Mouse (Mus musculus) hindbrain, postnatal 0 days (tissue): ENCODE measurements around the gene Zfp787. TPM values are rescaled to one million over a fixed set of nuclear protein-coding genes. Genes with fewer than 3 reads are reported as not detected.
"Not testable (repeated sequence)": the region's sequence is repeated elsewhere in the genome, so short reads cannot be mapped to it uniquely, and the experiment has no call there.

ENCODE experiments used
- ATAC-seq: fragments of 200-750 bp; cut with Nextera tagmentation; 2 replicates; pipeline ENCODE4 v1.8.0; 2017; ENCODE audit warnings: mild to moderate bottlenecking, moderate TSS enrichment, moderate library complexity
- DNase-seq: peaks from one replicate; pipeline ENCODE4 v3.0.0-alpha.2; 2015; ENCODE audit warnings: low spot score
- H3K27ac ChIP-seq: fragments of 300-500 bp; sonication (generic); 2 replicates; pipeline ENCODE4 v1.5.1; 2014; ENCODE audit warnings: mild to moderate bottlenecking
- H3K27me3 ChIP-seq: fragments of 300-500 bp; sonication (generic); 2 replicates; pipeline ENCODE4 v1.6.1; 2014; ENCODE audit warnings: low read length, mixed read lengths; ENCODE audit not compliant: insufficient read depth
- H3K36me3 ChIP-seq: fragments of 300-500 bp; sonication (generic); 2 replicates; pipeline ENCODE4 v1.6.1; 2014; ENCODE audit warnings: low read length, mixed read lengths; ENCODE audit not compliant: insufficient read depth
- H3K4me1 ChIP-seq: fragments of 300-500 bp; sonication (generic); 2 replicates; pipeline ENCODE4 v1.6.1; 2014; ENCODE audit warnings: antibody characterized with exemption, low read length, mixed read lengths; ENCODE audit not compliant: insufficient read depth
- H3K4me2 ChIP-seq: fragments of 300-500 bp; sonication (generic); 2 replicates; pipeline ENCODE4 v1.6.1; 2014; ENCODE audit warnings: low read depth, mild to moderate bottlenecking, low read length, moderate library complexity, mixed read lengths
- H3K4me3 ChIP-seq: fragments of 300-500 bp; sonication (generic); 2 replicates; pipeline ENCODE4 v1.5.1; 2014; ENCODE audit warnings: low read length
- H3K9ac ChIP-seq: fragments of 300-500 bp; sonication (generic); replicated peaks from 2 replicates; pipeline ENCODE4 v1.6.1; 2014; ENCODE audit warnings: mild to moderate bottlenecking, low read length, moderate library complexity, mixed read lengths
- H3K9me3 ChIP-seq: fragments of 300-500 bp; sonication (generic); 2 replicates; pipeline ENCODE4 v1.6.1; 2016; ENCODE audit warnings: low read length, mixed read lengths
- CTCF ChIP-seq: IDR thresholded peaks from 2 replicates; pipeline ENCODE4 v1.5.1; 2016; ENCODE audit warnings: antibody characterized with exemption, control low read depth, low read depth
- WGBS: fragments of 180-500 bp; shearing (Covaris S2); extraction: QIAGEN DNeasy Blood & Tissue Kit; methylation state at CpG from one replicate; pipeline ENCODE4 v1.1.7; 2014; 5-methylcytosine and 5-hydroxymethylcytosine counted together
- polyA plus RNA-seq: library from polyadenylated mRNA; unstranded; fragments of >200 nt; fragmentation: Nextera tagmentation; extraction: Ambion mirVana; gene quantifications from 2 replicates; pipeline ENCODE4 v1.2.1, GENCODE M21; 2015
- total RNA-seq: library from RNA; depleted of rRNA; stranded (reverse); fragments of >200 nt; gene quantifications from 2 replicates; pipeline ENCODE4 v1.2.3, GENCODE M21; 2014; rRNA removed

Gene Zfp787
- total and polyA plus RNA-seq, 2 experiments from 2014 or later: 61.4 to 71.0 TPM

DNA sequence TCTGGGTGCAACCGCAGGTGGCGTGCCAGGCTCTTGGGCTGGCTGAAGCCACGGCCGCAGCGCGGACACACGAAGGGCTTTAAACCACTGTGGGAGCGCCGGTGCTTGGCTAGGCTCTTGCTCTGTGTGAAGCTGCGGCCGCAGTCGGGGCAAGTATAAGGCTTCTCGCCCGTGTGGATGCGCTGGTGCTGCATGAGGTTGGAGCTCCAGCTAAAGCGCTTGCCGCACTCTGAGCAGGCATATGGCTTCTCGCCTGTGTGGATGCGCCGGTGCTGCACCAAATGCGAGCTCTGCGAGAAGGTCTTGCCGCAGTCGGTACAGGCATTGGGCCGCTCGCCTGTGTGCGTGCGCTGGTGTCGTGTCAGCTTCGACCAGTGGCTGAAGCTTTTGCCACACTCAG is 23.2 kb downstream of the Zfp787 start:
- no peak for TF ChIP-seq CTCF
- H3K27me3 ChIP-seq: no peaks in the 10 kb centered on the region
- no peak overlapping the region for H3K27ac ChIP-seq
- H3K4me1 ChIP-seq: no peaks in the 10 kb centered on the region
- WGBS: 86% methylated on average over 30 of the region's 30 CpGs
- no peak overlapping the region for H3K4me2 ChIP-seq
- no peak for DNase-seq
- no peak for ATAC-seq
- H3K9ac ChIP-seq: no peak overlapping the region
- peaks cover 17% of the 10 kb centered on the region for H3K36me3 ChIP-seq
- H3K4me3 ChIP-seq: no peak overlapping the region
- H3K9me3 ChIP-seq: peaks cover 11% of the 10 kb centered on the region

DNA sequence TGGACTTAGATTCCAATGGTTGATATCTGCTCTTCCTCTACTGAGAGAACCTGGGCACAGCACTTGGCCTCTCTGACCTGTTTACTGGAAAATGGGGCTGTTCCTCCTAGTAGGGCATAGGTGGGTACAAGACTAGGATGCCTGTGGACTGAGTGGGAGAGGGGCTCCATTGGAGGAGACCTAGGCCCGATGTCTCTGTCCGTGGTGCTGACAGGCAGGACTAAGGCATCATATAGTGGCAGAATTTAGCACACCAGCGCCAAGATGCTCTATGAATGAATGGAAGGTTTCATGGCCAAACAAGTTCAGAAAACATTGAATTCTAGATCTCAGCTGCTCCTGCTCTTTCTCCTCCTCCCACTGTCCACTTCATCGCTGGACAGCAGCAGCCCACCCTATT is 25.5 kb downstream of the Zfp787 start:
- H3K36me3 ChIP-seq: peaks cover 17% of the 10 kb centered on the region
- ATAC-seq: no peak
- 52% methylated on average over 4 of the region's 4 CpGs for WGBS

DNA sequence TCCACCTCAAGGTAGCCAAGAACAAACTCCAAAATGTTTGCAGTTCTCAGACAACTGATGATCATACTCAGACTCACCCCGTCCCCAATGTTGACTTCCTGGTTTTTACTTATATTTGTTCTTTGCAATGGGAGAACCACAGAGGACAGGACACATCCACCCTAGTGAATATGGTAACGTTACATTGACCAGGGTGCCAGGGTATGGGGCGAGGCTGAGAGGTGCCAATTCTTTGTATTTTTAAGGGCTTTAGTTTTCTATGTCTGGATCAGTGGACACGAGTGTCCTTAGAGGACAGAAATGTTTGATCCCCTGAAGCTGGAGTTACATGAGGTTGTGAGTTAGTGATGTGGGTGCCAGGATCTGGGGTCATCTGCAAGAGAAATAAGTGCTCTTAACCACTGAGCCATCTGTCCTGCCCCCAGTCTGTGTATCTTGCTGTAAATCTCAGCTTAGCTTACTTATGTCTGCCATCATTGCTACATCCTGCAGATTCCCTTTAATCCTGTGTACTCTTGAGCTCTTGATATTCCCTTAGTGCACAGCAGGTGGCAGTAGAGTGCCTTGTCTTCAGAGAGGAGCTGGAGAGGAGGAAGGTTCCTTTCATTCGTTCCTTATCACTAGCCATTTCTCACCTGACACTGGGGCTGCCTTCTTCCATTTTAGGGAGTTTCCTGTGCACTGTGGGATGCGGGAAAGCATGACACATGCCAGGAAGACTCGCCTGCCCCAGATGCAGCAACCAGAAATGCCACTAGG is 28.9 kb downstream of the Zfp787 start:
- Histone ChIP-seq H3K9me3 (no peaks in the 10 kb centered on the region), H3K4me3 (no peak overlapping the region), H3K9ac (no peak overlapping the region), H3K27me3 (no peaks in the 10 kb centered on the region), H3K4me2 (no peak overlapping the region), H3K27ac (peak overlapping the region; percentile 62), H3K4me1 (no peaks in the 10 kb centered on the region), H3K36me3 (no peaks in the 10 kb centered on the region)
- ATAC-seq: peak; percentile 79
- TF ChIP-seq CTCF: peak; percentile 97
- 35% methylated on average over 7 of the region's 7 CpGs for WGBS
- DNase-seq: peak; percentile 91

More for the DNA sequence above, 25.5 kb downstream of the Zfp787 start:
- H3K9ac ChIP-seq: no peak overlapping the region
- TF ChIP-seq CTCF: no peak
- DNase-seq: no peak
- no peak overlapping the region for H3K4me2 ChIP-seq
- H3K27me3 ChIP-seq: no peaks in the 10 kb centered on the region
- H3K9me3 ChIP-seq: peaks cover 11% of the 10 kb centered on the region
- no peak overlapping the region for H3K27ac ChIP-seq
- H3K4me1 ChIP-seq: no peaks in the 10 kb centered on the region
- no peak overlapping the region for H3K4me3 ChIP-seq

DNA sequence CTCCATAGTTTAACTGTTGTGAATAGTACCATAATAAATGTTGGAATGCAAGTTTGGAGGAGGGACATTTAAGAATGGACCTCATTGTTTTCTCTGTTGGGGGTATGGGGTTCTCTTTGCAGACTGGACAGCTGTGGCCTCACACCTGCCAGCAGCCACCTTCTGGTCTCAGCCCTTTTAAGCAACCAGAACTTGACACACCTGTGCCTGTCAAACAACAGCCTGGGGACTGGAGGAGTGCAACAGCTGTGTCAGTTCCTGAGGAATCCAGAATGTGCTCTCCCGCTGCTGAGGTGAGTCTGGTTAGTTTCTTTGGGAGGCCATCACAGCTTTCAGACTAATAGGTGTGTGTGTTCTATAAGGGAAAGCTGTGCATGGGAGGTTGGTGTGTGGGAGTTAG is 34.7 kb downstream of the Zfp787 start:
- not testable (repeated sequence) for DNase-seq, H3K27ac ChIP-seq, H3K9me3 ChIP-seq, H3K4me1 ChIP-seq, H3K4me2 ChIP-seq, H3K36me3 ChIP-seq, H3K27me3 ChIP-seq, H3K9ac ChIP-seq, ATAC-seq, H3K4me3 ChIP-seq
- 75% methylated on average over 1 of the region's 1 CpGs for WGBS

DNA sequence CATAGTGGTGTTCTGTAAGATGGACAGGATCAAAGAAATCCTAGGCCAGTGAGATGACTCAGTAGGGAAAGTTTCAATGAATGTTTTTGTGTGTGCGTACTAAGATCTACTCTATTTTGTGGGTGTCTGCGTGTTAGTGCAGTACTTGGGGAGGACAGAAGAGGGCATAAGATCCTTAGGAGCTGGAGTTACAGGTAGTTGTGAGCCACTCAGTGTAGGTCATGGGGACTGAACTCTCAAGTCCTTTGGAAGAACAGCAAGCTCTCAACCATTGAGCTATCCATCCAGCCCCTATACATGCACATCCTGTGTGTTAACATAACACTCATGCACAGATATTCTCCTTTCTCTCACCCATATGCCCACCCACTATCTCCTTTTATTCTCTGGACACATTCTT is 35.7 kb downstream of the Zfp787 start:
- not testable (repeated sequence) for H3K4me1 ChIP-seq, H3K36me3 ChIP-seq, H3K27me3 ChIP-seq, DNase-seq, ATAC-seq, H3K9ac ChIP-seq, H3K4me3 ChIP-seq, H3K27ac ChIP-seq, H3K9me3 ChIP-seq, H3K4me2 ChIP-seq
- 83% methylated on average over 2 of the region's 2 CpGs for WGBS

DNA sequence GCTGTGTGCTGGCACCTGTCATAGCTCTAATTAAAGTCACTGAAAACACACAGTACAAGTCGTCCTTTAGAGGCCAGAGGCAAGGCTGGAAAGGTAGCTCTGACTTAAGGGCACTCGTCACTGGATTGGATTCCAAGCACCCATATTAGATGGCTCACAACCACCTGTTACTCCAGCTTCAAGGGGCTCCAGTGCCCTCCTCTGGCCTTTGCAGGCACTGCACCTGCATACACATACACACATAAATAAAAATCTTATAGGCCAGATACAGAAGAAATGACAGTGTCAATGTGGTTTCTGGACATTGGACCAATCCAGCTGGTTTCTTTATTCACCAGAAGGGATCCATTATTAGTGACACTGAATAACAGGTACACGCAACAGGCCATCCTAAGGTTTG is 36.3 kb downstream of the Zfp787 start:
- DNase-seq (no peak), ATAC-seq (no peak)
- H3K27ac ChIP-seq: no peak overlapping the region
- H3K27me3 ChIP-seq: no peaks in the 10 kb centered on the region
- no peak overlapping the region for H3K4me3 ChIP-seq
- 79% methylated on average over 3 of the region's 3 CpGs for WGBS
- H3K9me3 ChIP-seq: no peaks in the 10 kb centered on the region
- H3K4me2 ChIP-seq: no peak overlapping the region
- no peaks in the 10 kb centered on the region for H3K36me3 ChIP-seq
- no peaks in the 10 kb centered on the region for H3K4me1 ChIP-seq
- H3K9ac ChIP-seq: no peak overlapping the region
- TF ChIP-seq CTCF: no peak

Other genes with a start within 250 kb of the Zfp787 start
- gene Vmn1r65, start 145.0 kb downstream of the Zfp787 start, total RNA-seq: not detected in 2 replicates
- gene Vmn1r65, start 145.0 kb downstream of the Zfp787 start, polyA plus RNA-seq: not detected in 2 replicates
- gene Nlrp4c, start 110.8 kb downstream of the Zfp787 start, total RNA-seq: not detected in 2 replicates
- gene Nlrp4c, start 110.8 kb downstream of the Zfp787 start, polyA plus RNA-seq: not detected in 2 replicates
- 84.3 and 105 TPM in 2 replicates for gene Zfp444, start 16.2 kb upstream of the Zfp787 start, total RNA-seq
- 69.2 and 70.5 TPM in 2 replicates for gene Zfp444, start 16.2 kb upstream of the Zfp787 start, polyA plus RNA-seq
- gene Galp, start 41.1 kb upstream of the Zfp787 start, total RNA-seq: not detected in 2 replicates
- gene Galp, start 41.1 kb upstream of the Zfp787 start, polyA plus RNA-seq: not detected in 2 replicates
- gene Zscan5b, start 66.3 kb upstream of the Zfp787 start, total RNA-seq: not detected in 2 replicates
- not detected in 2 replicates for gene Zscan5b, start 66.3 kb upstream of the Zfp787 start, polyA plus RNA-seq
- gene Epp13, start 96.7 kb upstream of the Zfp787 start, total RNA-seq: not detected in 2 replicates
- gene Epp13, start 96.7 kb upstream of the Zfp787 start, polyA plus RNA-seq: 0.59 and 0.62 TPM in 2 replicates
- gene Zfp667, start 130.6 kb upstream of the Zfp787 start, total RNA-seq: 3.2 and 4.2 TPM in 2 replicates
- 12.0 and 15.3 TPM in 2 replicates for gene Zfp667, start 130.6 kb upstream of the Zfp787 start, polyA plus RNA-seq
- 5.8 and 9.5 TPM in 2 replicates for gene Zfp583, start 175.3 kb upstream of the Zfp787 start, total RNA-seq
- gene Zfp583, start 175.3 kb upstream of the Zfp787 start, polyA plus RNA-seq: 15.0 and 17.6 TPM in 2 replicates
- gene Gm3854, start 187.8 kb upstream of the Zfp787 start, total RNA-seq: 2.7 and 3.1 TPM in 2 replicates
- gene Gm3854, start 187.8 kb upstream of the Zfp787 start, polyA plus RNA-seq: 4.6 and 5.0 TPM in 2 replicates
- gene Zfp78, start 207.3 kb upstream of the Zfp787 start, total RNA-seq: 1.3 and 2.6 TPM in 2 replicates
- 1.8 and 2.8 TPM in 2 replicates for gene Zfp78, start 207.3 kb upstream of the Zfp787 start, polyA plus RNA-seq
- gene Zfp28, start 227.3 kb upstream of the Zfp787 start, total RNA-seq: 6.2 and 11.2 TPM in 2 replicates
- gene Zfp28, start 227.3 kb upstream of the Zfp787 start, polyA plus RNA-seq: 18.1 and 18.2 TPM in 2 replicates
- 16.9 and 18.2 TPM in 2 replicates for gene Smim17, start 242.7 kb upstream of the Zfp787 start, total RNA-seq
- 6.2 and 7.7 TPM in 2 replicates for gene Smim17, start 242.7 kb upstream of the Zfp787 start, polyA plus RNA-seq